Mouse (Mus musculus): ENCODE measurements around the gene Tnrc6c.

The Tnrc6c gene

DNA sequence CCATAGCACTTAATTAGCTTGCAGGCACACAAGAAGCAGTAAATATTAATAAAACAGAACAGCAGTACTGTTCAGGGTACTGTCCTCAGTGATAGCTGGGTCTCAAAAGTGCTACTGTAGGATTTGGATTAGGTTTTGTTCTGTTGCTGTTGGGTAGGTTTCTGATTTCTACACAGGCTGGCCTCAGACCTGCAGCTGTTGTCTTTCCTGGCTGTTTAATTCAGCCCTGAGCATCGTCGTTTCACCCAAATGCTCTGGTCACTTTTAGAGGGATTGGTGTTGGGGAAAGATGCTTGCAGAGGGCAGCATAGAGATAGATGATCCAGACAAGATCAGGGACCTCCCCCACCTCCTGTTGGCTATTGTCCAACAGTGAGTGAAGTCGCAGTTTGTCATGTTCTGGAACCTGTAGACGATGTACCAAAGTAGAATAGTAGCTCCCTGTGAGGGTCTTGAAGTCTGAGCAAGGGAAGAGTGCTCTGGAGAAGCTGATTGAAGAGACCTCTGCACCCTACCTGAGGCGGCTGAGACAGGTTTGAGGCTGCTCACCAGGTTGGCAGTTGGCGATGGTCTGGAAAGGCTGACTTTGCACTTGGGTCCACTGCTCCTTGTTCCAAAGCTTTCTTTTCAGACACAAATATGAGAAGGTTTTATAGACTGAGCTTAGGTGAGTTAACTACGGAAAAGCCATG, 75.9 kb downstream of the Tnrc6c start:
- DNase-seq (ENCODE audit: low read depth) = no peak

- no peak for DNase-seq (ENCODE audit: low read depth)
Observed at GRCm38 (mm10) chr11:117730490-117730838, 76.4 kb downstream of the Tnrc6c start.

DNA sequence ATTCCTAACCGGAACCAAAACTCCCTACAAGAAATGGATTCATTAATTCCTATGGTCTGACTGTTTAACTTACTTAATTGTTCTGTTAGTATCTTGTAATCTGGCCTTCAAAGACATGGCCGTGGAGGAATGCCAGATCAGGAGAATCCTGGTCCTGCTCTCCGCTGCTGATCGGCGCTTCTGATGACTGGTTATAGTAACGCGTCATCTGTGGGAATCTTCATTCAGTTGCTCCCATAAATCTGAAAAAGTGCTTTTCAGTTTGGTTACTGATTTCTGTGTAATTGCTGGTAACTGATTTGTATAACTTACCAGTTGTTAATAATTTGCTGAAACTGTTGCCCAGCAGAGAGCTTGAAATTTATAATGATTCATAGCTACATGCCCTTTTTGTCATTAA, 77.4 kb downstream of the Tnrc6c start:
- DNase-seq (ENCODE audit: low read depth) = no peak

- no peak for DNase-seq (ENCODE audit: low read depth)
Observed at GRCm38 (mm10) chr11:117736037-117736689, 82.1 kb downstream of the Tnrc6c start.

DNA sequence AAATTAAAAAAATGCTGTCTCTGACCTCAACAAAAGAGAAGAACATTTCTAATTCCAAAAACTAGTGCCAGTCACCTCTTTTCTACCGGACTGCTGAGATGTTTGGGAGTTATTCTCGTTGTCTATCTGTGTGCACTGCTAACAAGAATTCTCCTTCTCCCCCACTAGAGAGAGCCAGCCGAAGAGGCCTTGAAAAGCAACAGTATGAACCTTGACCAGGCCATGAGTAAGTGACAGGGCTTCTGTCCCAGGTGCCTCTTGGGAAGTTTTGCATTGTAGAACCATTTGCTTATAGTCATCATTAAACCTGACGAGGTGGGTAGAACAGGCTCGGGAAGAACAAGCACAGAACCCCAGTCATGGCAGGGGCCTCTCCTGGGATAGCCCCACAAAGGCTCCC, 84.0 kb downstream of the Tnrc6c start:
- no peak for DNase-seq (ENCODE audit: low read depth)

- no peak for DNase-seq (ENCODE audit: low read depth)
Observed at GRCm38 (mm10) chr11:117741128-117741527, 87.0 kb downstream of the Tnrc6c start.

- DNase-seq (ENCODE audit: low read depth) = no peak
Observed at GRCm38 (mm10) chr11:117742243-117742642, 88.2 kb downstream of the Tnrc6c start.

- DNase-seq (ENCODE audit: low read depth) = no peak
Observed at GRCm38 (mm10) chr11:117742715-117743114, 88.6 kb downstream of the Tnrc6c start.

- DNase-seq (ENCODE audit: low read depth) = peak; percentile 3
Observed at GRCm38 (mm10) chr11:117743454-117744030, 89.5 kb downstream of the Tnrc6c start.

- no peak for DNase-seq (ENCODE audit: low read depth)
Observed at GRCm38 (mm10) chr11:117748628-117749027, 94.5 kb downstream of the Tnrc6c start.

DNA sequence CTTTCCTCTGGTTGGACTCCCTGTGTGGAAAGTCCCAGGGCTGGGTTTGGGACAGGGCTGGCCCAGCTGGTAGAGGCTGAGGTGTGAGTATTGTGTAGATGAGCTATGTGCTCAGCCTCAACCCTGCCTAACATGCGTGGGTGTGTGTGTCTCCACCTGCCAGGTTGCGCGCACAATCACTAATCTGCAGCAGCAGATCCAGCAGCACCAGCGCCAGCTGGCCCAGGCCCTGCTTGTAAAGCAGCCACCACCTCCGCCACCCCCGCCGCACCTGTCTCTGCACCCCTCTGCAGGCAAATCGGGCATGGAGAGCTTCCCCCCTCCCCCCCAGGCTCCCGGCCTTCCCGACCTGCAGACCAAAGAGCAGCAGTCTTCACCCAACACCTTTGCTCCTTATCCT, 95.3 kb downstream of the Tnrc6c start:
- no peak for DNase-seq (ENCODE audit: low read depth)

DNA sequence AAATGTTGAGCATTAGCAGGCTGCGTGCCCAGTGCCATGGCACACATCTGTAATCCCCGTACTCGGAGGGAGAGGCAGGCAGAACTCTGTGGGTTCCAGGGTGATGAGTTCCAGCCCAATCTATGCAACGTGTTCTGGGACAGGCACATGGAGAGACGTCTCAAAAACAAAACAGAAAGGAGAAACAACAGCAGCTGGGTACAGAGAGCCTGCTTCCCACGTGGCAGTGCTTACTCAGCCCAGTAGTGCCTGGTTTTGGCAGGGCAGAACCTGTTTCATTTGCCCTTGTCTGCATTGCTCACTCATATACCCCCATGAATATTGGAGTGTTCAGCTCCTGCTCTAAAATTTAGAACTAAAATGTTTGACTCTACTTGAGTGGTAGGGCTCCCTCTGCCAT, 97.5 kb downstream of the Tnrc6c start:
- no peak for DNase-seq (ENCODE audit: low read depth)

DNA sequence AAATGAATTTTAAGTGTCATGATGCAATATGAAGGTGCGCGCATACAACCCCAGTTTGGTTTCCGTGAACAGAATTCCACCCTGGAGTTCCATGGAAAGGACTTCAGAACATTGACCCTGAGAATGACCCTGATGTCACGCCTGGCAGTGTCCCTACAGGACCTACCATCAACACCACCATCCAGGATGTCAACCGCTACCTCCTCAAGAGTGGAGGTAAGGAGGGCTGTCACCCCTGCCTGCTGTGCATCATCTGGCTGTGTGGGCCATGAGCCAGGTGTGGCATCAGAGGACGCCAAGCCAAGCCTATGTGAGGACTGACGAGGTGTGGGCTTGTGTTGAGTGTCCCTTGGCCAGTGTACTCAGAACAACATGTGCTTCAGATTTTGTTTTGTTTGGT, 101.8 kb downstream of the Tnrc6c start:
- DNase-seq (ENCODE audit: low read depth) = no peak

- no peak for DNase-seq (ENCODE audit: low read depth)
Observed at GRCm38 (mm10) chr11:117759267-117759666, 105.2 kb downstream of the Tnrc6c start.

DNA sequence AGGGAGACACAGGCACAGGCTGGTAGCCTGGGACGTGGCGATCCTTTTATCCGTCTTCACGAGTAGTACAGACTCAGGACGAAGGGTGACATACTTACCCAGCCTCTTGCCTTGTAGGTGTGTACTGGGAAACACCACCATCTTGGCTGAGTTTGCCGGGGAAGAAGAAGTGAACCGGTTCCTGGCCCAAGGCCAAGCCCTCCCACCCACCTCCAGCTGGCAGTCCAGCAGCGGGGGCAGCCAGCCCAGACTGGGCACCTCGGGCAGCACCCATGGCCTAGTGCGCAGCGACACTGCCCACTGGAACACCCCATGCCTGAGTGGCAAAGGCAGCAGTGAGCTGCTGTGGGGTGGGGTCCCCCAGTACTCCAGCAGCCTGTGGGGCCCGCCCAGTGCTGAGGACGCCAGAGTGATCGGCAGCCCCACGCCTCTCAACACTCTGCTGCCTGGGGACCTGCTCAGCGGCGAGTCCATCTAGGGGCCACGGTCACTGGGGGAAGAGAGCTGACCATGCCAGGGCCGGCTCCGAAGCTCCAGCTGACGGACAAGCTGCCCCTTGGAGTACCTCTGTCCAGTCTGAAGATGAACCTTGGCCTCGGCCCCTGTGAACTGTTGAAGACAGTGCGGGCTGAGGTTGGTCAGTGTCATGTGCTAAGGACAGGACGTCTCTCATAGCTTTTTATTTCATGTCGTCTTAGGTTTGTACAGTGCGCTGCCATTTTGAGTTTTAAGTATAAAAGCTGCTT, 106.5 kb downstream of the Tnrc6c start:
- DNase-seq (ENCODE audit: low read depth) = no peak

DNA sequence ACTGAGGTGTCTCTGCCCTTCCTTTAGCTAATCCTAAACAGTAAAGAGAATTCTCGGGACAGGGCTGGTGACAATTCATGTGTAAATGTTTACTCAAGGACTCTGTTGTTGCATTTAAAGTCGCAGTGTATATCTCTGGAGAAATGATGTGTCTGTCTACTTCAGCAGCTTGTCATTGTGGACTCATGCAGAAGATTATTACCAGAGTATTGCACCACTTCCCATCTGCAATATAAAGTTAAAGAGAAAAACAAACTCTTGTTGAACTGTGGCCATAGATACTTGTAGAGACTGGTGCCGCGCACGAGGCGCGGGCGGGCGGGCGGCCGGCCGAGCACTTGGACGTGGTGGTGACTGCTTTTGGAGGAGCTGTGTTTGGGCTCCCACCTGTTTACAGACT, 107.7 kb downstream of the Tnrc6c start:
- DNase-seq (ENCODE audit: low read depth) = no peak

DNA sequence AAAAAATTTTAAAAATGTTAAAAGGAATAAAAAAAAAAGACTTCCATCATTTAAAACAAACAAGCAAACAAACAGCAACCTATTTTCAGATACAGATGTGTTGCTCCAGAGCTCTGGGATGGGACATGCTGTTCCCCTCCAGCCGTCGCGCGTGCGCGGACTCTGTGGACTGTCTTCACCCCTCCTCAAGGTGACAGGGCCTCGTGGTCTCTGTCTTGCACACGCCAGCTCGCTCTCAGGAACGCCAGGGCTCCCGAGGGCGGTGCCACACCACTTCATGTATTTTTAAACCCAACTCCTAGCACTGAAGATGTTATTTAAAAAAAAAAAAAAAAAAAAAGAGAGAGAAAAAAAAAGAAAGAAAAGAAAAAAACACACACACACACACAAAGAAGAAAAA, 108.2 kb downstream of the Tnrc6c start:
- DNase-seq (ENCODE audit: low read depth) = no peak

DNA sequence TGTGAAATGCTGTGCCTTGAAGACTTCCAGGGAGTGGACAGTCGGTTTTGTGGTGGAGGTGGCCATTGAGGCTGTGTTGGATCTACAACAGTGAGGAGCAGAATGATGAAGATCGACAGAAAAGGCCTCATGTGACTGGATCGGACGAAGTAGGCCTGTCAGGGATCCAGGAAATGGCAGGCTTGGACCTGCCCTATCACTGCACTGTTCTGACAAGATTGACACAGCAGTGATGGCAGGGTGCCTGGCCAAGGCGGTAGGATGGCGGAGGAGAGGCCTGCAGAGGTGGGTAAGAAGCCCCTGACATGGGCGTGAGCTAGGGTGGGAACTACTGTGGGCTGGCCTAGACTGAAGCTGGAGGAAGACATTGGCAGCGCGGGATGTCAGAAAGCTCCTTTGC, 110.2 kb downstream of the Tnrc6c start:
- no peak for DNase-seq (ENCODE audit: low read depth)

GRCm38 (mm10) chr11:117765361-117765760, 111.3 kb downstream of the Tnrc6c start:
- DNase-seq (ENCODE audit: low read depth) = no peak

GRCm38 (mm10) chr11:117766275-117766674, 112.2 kb downstream of the Tnrc6c start:
- no peak for DNase-seq (ENCODE audit: low read depth)

DNA sequence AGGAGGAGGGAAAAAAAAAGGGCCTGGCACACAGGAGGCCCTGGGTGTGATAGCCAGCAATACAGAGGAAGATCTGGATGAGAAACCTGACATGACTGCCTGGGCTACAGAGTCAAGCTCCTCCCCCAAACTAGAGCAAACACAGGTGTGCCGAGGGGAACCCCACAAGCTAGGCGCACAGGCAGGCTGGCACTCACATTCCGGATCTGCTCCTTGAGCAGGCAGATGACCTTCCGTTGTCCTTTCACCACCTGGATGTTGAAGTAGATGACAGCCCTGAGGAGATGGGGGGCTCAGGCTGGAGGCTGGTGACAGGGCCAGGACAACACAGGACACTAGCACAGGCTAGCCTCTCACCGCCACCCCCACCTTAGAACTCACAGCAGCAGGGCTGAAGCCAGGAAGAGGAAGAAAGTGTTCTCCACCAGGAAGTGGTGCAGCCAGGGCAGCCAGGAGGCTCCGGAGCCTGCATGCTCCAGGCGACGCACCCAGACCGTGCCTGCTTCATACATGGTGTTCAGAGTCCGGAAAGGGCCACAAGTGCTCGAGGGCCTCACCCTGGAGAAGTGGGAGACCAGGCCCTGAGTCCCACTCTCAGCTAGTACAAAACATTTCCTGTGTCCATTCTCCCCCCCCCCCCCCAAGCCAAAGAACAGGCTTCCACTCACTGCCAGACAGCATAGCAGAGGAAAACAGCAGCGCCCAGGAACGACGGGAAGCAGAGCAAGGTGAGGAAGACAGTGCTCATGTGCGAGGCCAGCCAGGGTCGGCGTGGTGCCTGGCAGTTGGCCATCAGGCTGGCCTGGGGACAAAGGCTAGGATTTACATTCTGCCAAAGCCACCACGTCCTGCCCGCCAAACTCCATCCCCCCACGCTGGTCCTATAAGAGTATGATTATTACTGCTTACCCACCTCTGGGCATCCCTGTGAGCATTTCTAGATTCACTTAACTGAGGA, 114.9 kb downstream of the Tnrc6c start:
- DNase-seq (ENCODE audit: low read depth) = no peak

DNA sequence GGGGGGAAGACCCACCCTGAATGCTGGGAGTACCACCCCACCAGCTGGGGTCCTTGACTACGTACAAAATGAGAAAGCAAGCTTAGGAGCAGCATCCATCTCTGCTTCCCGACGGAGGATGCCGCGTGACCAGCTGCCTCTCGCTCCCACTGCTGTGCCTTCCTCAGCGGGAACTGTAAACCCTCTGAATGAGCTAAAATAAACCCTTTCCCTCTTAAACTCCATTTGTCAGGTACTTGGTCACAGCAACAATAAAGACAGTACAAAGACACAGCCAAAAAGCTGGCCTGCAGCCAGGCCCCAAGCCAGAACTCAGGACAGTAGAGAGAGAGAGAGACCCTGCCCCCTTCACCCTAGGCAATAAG, 115.6 kb downstream of the Tnrc6c start:
- no peak for DNase-seq (ENCODE audit: low read depth)
